ENCODE assay signal across 22 mouse cellular contexts in the genomic region with DNA sequence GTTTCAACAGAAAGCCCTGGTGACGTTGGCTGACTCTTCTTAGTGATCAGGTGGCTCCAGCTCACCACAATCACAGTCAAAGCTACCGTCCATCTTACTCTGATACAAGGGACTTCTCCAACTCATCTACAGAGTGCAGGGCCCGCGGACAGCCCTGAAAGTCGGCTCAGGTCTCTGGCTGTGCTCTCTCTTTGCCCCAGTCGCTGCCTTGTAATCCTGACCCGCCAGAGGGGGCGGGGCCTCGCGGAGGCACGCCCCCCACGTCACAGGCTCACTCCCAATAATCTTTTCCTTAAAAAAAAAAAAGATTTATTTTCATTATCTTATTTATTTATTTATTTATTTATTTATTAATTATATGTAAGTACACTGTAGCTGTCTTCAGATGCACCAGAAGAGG.
"Had no signal": no experiment of that assay in that cellular context is flagged by ENCODE, and none has a peak within 500 bp of the region (broad histone marks: within the 10 kb centered on the region; RNA-seq: fewer than 3 reads in every experiment).

No protein-coding gene starts in this region.

- H3K36me3 ChIP-seq: limb, embryonic 12.5 days; limb, embryonic 15.5 days; liver, embryonic 12.5 days; liver, embryonic 15.5 days; lung, embryonic 15.5 days; midbrain, embryonic 12.5 days had no signal

- H3K9ac ChIP-seq: limb, embryonic 12.5 days; limb, embryonic 15.5 days; liver, embryonic 12.5 days; liver, embryonic 15.5 days; lung, embryonic 15.5 days; midbrain, embryonic 12.5 days had no signal

- H3K9me3 ChIP-seq: limb, embryonic 15.5 days; liver, embryonic 15.5 days; lung, embryonic 15.5 days; midbrain, embryonic 12.5 days had no signal

- H3K4me2 ChIP-seq: limb, embryonic 12.5 days; limb, embryonic 15.5 days; liver, embryonic 12.5 days; liver, embryonic 15.5 days; lung, embryonic 15.5 days; midbrain, embryonic 12.5 days had no signal

- H3K27ac ChIP-seq: kidney, postnatal 0 days; limb, embryonic 12.5 days; limb, embryonic 15.5 days; liver, embryonic 12.5 days; liver, embryonic 15.5 days; lung, embryonic 15.5 days; midbrain, embryonic 12.5 days had no signal

- H3K27me3 ChIP-seq: limb, embryonic 12.5 days; limb, embryonic 15.5 days; liver, embryonic 15.5 days; lung, embryonic 15.5 days; midbrain, embryonic 12.5 days had no signal

- DNase-seq: kidney, adult 2 months; kidney, postnatal 25 days; left cerebral cortex, postnatal 4 days; lung, adult 18-20 months; lung, postnatal 10 days; lung, postnatal 36 days; right cerebral cortex, adult 18-20 months; right cerebral cortex, postnatal 14 days; right cerebral cortex, postnatal 4 days; thymus, adult 2 months; thymus, postnatal 14 days; thymus, postnatal 4 days had no signal

- H3K4me3 ChIP-seq: limb, embryonic 12.5 days; limb, embryonic 15.5 days; liver, embryonic 12.5 days; liver, embryonic 15.5 days; lung, embryonic 15.5 days; midbrain, embryonic 12.5 days; myocyte had no signal

- ATAC-seq: intestine, postnatal 0 days; liver, embryonic 12.5 days; midbrain, embryonic 16.5 days had no signal

- H3K4me1 ChIP-seq: limb, embryonic 12.5 days; limb, embryonic 15.5 days; liver, embryonic 12.5 days; liver, embryonic 15.5 days; lung, embryonic 15.5 days; midbrain, embryonic 12.5 days had no signal
